Mouse (Mus musculus): ENCODE data around the gene Hist2h2be.
"Not testable (repeated sequence)": the region's sequence is repeated elsewhere in the genome, so short reads cannot be mapped to it uniquely, and the experiment has no call there.

- not testable (repeated sequence) for TF ChIP-seq CTCF, EP300 (IDR thresholded peaks at IDR 0.05; ENCODE audit: low read depth)
Observed at GRCm38 (mm10) chr3:96239949-96240798, 19.3 kb downstream of the Hist2h2be start, which contains the start of gene Hist2h2aa2.
